Mouse (Mus musculus): ENCODE data around the gene Pgm1.

The Pgm1 gene

GRCm38 (mm10) chr4:99957186-99957585 lies 28.0 kb downstream of the Pgm1 start:
- no peak for DNase-seq (ENCODE audit: low spot score)

- no peak for DNase-seq (ENCODE audit: low spot score)
These were observed 29.0 kb downstream of the Pgm1 start for GRCm38 (mm10) chr4:99958084-99958815.

GRCm38 (mm10) chr4:99959308-99959707 lies 30.1 kb downstream of the Pgm1 start:
- DNase-seq (ENCODE audit: low spot score): no peak

- DNase-seq (ENCODE audit: low spot score): no peak
These were observed 37.3 kb downstream of the Pgm1 start for GRCm38 (mm10) chr4:99966555-99966954.

GRCm38 (mm10) chr4:99969328-99969727 lies 40.1 kb downstream of the Pgm1 start:
- DNase-seq (ENCODE audit: low spot score): no peak

GRCm38 (mm10) chr4:99970097-99970496 lies 40.9 kb downstream of the Pgm1 start:
- no peak for DNase-seq (ENCODE audit: low spot score)

GRCm38 (mm10) chr4:99972886-99973285 lies 43.7 kb downstream of the Pgm1 start:
- no peak for DNase-seq (ENCODE audit: low spot score)

- no peak for DNase-seq (ENCODE audit: low spot score)
These were observed 44.7 kb downstream of the Pgm1 start for GRCm38 (mm10) chr4:99973931-99974330.

GRCm38 (mm10) chr4:99974375-99974774 lies 45.2 kb downstream of the Pgm1 start:
- no peak for DNase-seq (ENCODE audit: low spot score)

GRCm38 (mm10) chr4:99979326-99979725 lies 50.1 kb downstream of the Pgm1 start:
- DNase-seq (ENCODE audit: low spot score): no peak

GRCm38 (mm10) chr4:99981216-99981615 lies 52.0 kb downstream of the Pgm1 start:
- no peak for DNase-seq (ENCODE audit: low spot score)

GRCm38 (mm10) chr4:99983652-99984368 lies 54.6 kb downstream of the Pgm1 start:
- DNase-seq (ENCODE audit: low spot score): no peak

- DNase-seq (ENCODE audit: low spot score): no peak
These were observed 55.1 kb downstream of the Pgm1 start for GRCm38 (mm10) chr4:99984369-99984752.

GRCm38 (mm10) chr4:99985086-99985485 lies 55.9 kb downstream of the Pgm1 start:
- no peak for DNase-seq (ENCODE audit: low spot score)

- DNase-seq (ENCODE audit: low spot score): no peak
These were observed 56.4 kb downstream of the Pgm1 start for GRCm38 (mm10) chr4:99985631-99986030.

- no peak for DNase-seq (ENCODE audit: low spot score)
These were observed 57.4 kb downstream of the Pgm1 start for GRCm38 (mm10) chr4:99986609-99987008.

- no peak for DNase-seq (ENCODE audit: low spot score)
These were observed 59.6 kb downstream of the Pgm1 start for GRCm38 (mm10) chr4:99988771-99989170.

- DNase-seq (ENCODE audit: low spot score): no peak
These were observed 71.8 kb downstream of the Pgm1 start for GRCm38 (mm10) chr4:100000971-100001370.

- DNase-seq (ENCODE audit: low spot score): no peak
These were observed 72.6 kb downstream of the Pgm1 start for GRCm38 (mm10) chr4:100001806-100002205.

- DNase-seq (ENCODE audit: low spot score): no peak
These were observed 78.5 kb downstream of the Pgm1 start for GRCm38 (mm10) chr4:100007721-100008120.

- DNase-seq (ENCODE audit: low spot score): no peak
These were observed 79.3 kb downstream of the Pgm1 start for GRCm38 (mm10) chr4:100008371-100009090.

- DNase-seq (ENCODE audit: low spot score): no peak
These were observed 80.0 kb downstream of the Pgm1 start for GRCm38 (mm10) chr4:100009211-100009678.

GRCm38 (mm10) chr4:100010916-100011315 lies 81.7 kb downstream of the Pgm1 start:
- DNase-seq (ENCODE audit: low spot score): no peak
